ENCODE assay signal across 9 mouse cellular contexts in genomic region chr6:113333137-113333950, GRCm38 (mm10). TPM values are rescaled to one million over a fixed set of nuclear protein-coding genes. Genes with fewer than 3 reads are reported as not detected.
DNase-seq lines count a peak whose midpoint lies in the region; ATAC-seq and TF ChIP-seq lines count a peak whose summit lies in the region.
"Had no signal": no experiment of that assay in that cellular context is flagged by ENCODE, and none has a peak within 500 bp of the region (broad histone marks: within the 10 kb centered on the region; RNA-seq: fewer than 3 reads in every experiment).

No protein-coding gene starts in this region.

- no peak overlapping the region for H3K27ac ChIP-seq in bone marrow, adult 2 months (ENCODE audit: control insufficient read depth, insufficient read depth, low read depth, low read length, poor library complexity)
- peak overlapping the region; percentile 84 for H3K27ac ChIP-seq in heart, embryonic 13.5 days (replicated peaks)
- H3K27ac ChIP-seq in kidney, postnatal 0 days: peak overlapping the region; percentile 80
- H3K27ac ChIP-seq in stomach, embryonic 15.5 days: peak overlapping the region; percentile 67

- H3K4me1 ChIP-seq in bone marrow, adult 2 months (ENCODE audit: control insufficient read depth, insufficient read depth, low read length): peaks cover 2% of the 10 kb centered on the region; the same call in 1 of the 2 replicates
- H3K4me1 ChIP-seq in heart, embryonic 13.5 days: peaks cover 35% of the 10 kb centered on the region
- H3K4me1 ChIP-seq in kidney, postnatal 0 days (replicated peaks; ENCODE audit: insufficient read depth, low read length): no peaks in the 10 kb centered on the region
- peaks cover under 1% of the 10 kb centered on the region; the same call in 1 of the 2 replicates for H3K4me1 ChIP-seq in stomach, embryonic 15.5 days

- no peak overlapping the region for H3K4me2 ChIP-seq in heart, embryonic 13.5 days
- H3K4me2 ChIP-seq in kidney, postnatal 0 days (ENCODE audit: low read length): no peak overlapping the region
- H3K4me2 ChIP-seq in stomach, embryonic 15.5 days: no peak overlapping the region

- 78% methylated on average over 14 of the region's 14 CpGs for WGBS in bone marrow, adult 2 months
- WGBS in heart, embryonic 13.5 days: 37% methylated on average over 14 of the region's 14 CpGs
- 44% methylated on average over 14 of the region's 14 CpGs for WGBS in kidney, postnatal 0 days
- WGBS in stomach, embryonic 15.5 days: 56% methylated on average over 14 of the region's 14 CpGs

- TF ChIP-seq POLR2A in bone marrow, adult 2 months (IDR thresholded peaks at IDR 0.05; ENCODE audit: borderline replicate concordance, control insufficient read depth, low read depth, low read length): no peak

- DNase-seq in cerebellum, postnatal 10 days: peak; percentile 62 to 71
- no peak for DNase-seq in cerebellum, adult 8-10 months
- peak; percentile 88 for DNase-seq in kidney, postnatal 0 days (ENCODE audit: low spot score)
- peak; percentile 72 for DNase-seq in lung, postnatal 10 days

- H3K36me3 ChIP-seq in heart, embryonic 13.5 days: peaks cover 80% of the 10 kb centered on the region
- H3K36me3 ChIP-seq in kidney, postnatal 0 days (ENCODE audit: insufficient read depth, low read length): peaks cover 40% of the 10 kb centered on the region
- H3K36me3 ChIP-seq in stomach, embryonic 15.5 days: peaks cover 43% of the 10 kb centered on the region

- H3K9ac ChIP-seq in heart, embryonic 13.5 days: 0 out of 2 replicates have a peak overlapping the region, but pooled peaks have one; percentile 33
- H3K9ac ChIP-seq in kidney, postnatal 0 days (ENCODE audit: low read depth, low read length): no peak overlapping the region
- no peak overlapping the region for H3K9ac ChIP-seq in stomach, embryonic 15.5 days

- 0 out of 2 replicates have a peak, but pooled peaks have one; percentile 17 for ATAC-seq in heart, embryonic 13.5 days (ENCODE audit: extremely low read depth, insufficient number of reproducible peaks, low FRiP score, low TSS enrichment)
- ATAC-seq in kidney, postnatal 0 days (replicated peaks; ENCODE audit: low FRiP score, low read depth): peak; percentile 84
- peak; percentile 66; the same call in 1 of the 2 replicates for ATAC-seq in stomach, embryonic 15.5 days (ENCODE audit: insufficient read depth, low FRiP score, low read depth)
- ATAC-seq in inflammation-experienced regulatory T-cells, adult 6 months: no peak

- no peaks in the 10 kb centered on the region for H3K9me3 ChIP-seq in heart, embryonic 13.5 days
- H3K9me3 ChIP-seq in kidney, postnatal 0 days (replicated peaks; ENCODE audit: low read length): no peaks in the 10 kb centered on the region
- H3K9me3 ChIP-seq in stomach, embryonic 15.5 days: no peaks in the 10 kb centered on the region
- H3K9me3 ChIP-seq: megakaryocyte, embryonic 14.5 days had no signal

- H3K4me3 ChIP-seq in bone marrow, adult 2 months (replicated peaks; ENCODE audit: control insufficient read depth, low read depth, low read length): no peak overlapping the region
- H3K4me3 ChIP-seq in heart, embryonic 13.5 days: no peak overlapping the region
- no peak overlapping the region for H3K4me3 ChIP-seq in kidney, postnatal 0 days (replicated peaks; ENCODE audit: low read depth, low read length)
- H3K4me3 ChIP-seq in stomach, embryonic 15.5 days (replicated peaks): no peak overlapping the region
- H3K4me3 ChIP-seq: megakaryocyte, embryonic 14.5 days had no signal

- no peaks in the 10 kb centered on the region for H3K27me3 ChIP-seq in heart, embryonic 13.5 days (replicated peaks)
- H3K27me3 ChIP-seq in kidney, postnatal 0 days (ENCODE audit: insufficient read depth, low read length): no peaks in the 10 kb centered on the region
- H3K27me3 ChIP-seq in stomach, embryonic 15.5 days (replicated peaks): no peaks in the 10 kb centered on the region
- H3K27me3 ChIP-seq: megakaryocyte, embryonic 14.5 days had no signal

- TF ChIP-seq CTCF in bone marrow, adult 2 months (IDR thresholded peaks at IDR 0.05; ENCODE audit: control insufficient read depth, insufficient read depth, low read length): 0 out of 2 replicates have a peak, but pooled peaks have one; percentile 7
- no peak for TF ChIP-seq CTCF in kidney, postnatal 0 days (IDR thresholded peaks at IDR 0.05; ENCODE audit: low read depth)

RNA-seq across cellular contexts. Expression of gene Ogg1, which starts 6.6 kb away (rescaled TPM):
- polyA plus RNA-seq in bone marrow, adult 2 months (2011; ENCODE audit: insufficient read depth, insufficient read length, low replicate concordance, missing spikeins): 1.5 and 4.4 TPM in 2 replicates
- polyA plus RNA-seq in heart, embryonic 13.5 days (2015; fragmentation: Nextera tagmentation; extraction: Ambion mirVana): 9.5 and 11.6 TPM in 2 replicates
- polyA plus RNA-seq in kidney, postnatal 0 days (2015; fragmentation: Nextera tagmentation; extraction: Ambion mirVana): 14.0 TPM in 2 replicates
- polyA plus RNA-seq in stomach, embryonic 15.5 days (2015; fragmentation: Nextera tagmentation; extraction: Ambion mirVana): 13.1 and 13.3 TPM in 2 replicates
- 10 to 100 TPM; 12.7 to 23.8 (median 20.9) TPM for polyA plus RNA-seq in inflammation-experienced regulatory T-cells, adult 6 months (2017; shearing (Covaris generic))

RNA-seq across cellular contexts. Expression of gene Camk1, which starts 10.4 kb away (rescaled TPM):
- polyA plus RNA-seq in bone marrow, adult 2 months (2011; ENCODE audit: insufficient read depth, insufficient read length, low replicate concordance, missing spikeins): 16.0 and 28.6 TPM in 2 replicates
- 109 and 115 TPM in 2 replicates for polyA plus RNA-seq in heart, embryonic 13.5 days (2015; fragmentation: Nextera tagmentation; extraction: Ambion mirVana)
- polyA plus RNA-seq in kidney, postnatal 0 days (2015; fragmentation: Nextera tagmentation; extraction: Ambion mirVana): 90.6 and 99.7 TPM in 2 replicates
- polyA plus RNA-seq in stomach, embryonic 15.5 days (2015; fragmentation: Nextera tagmentation; extraction: Ambion mirVana): 92.7 and 94.4 TPM in 2 replicates
- 1 to 10 TPM; 1.3 to 2.6 (median 2.2) TPM for polyA plus RNA-seq in inflammation-experienced regulatory T-cells, adult 6 months (2017; shearing (Covaris generic))

RNA-seq across cellular contexts. Expression of gene Brpf1, which starts 26.4 kb away (rescaled TPM):
- polyA plus RNA-seq in bone marrow, adult 2 months (2011; ENCODE audit: insufficient read depth, insufficient read length, low replicate concordance, missing spikeins): 27.5 and 38.2 TPM in 2 replicates
- polyA plus RNA-seq in heart, embryonic 13.5 days (2015; fragmentation: Nextera tagmentation; extraction: Ambion mirVana): 11.1 and 11.6 TPM in 2 replicates
- polyA plus RNA-seq in kidney, postnatal 0 days (2015; fragmentation: Nextera tagmentation; extraction: Ambion mirVana): 12.2 and 12.5 TPM in 2 replicates
- polyA plus RNA-seq in stomach, embryonic 15.5 days (2015; fragmentation: Nextera tagmentation; extraction: Ambion mirVana): 15.9 and 17.6 TPM in 2 replicates
- polyA plus RNA-seq in inflammation-experienced regulatory T-cells, adult 6 months (2017; shearing (Covaris generic)): 10 to 100 TPM in 2 of 3 experiments, 1 to 10 TPM in 1; 9.2 to 15.3 (median 13.7) TPM

RNA-seq across cellular contexts. Expression of gene Tada3, which starts 44.3 kb away (rescaled TPM):
- 12.0 and 21.6 TPM in 2 replicates for polyA plus RNA-seq in bone marrow, adult 2 months (2011; ENCODE audit: insufficient read depth, insufficient read length, low replicate concordance, missing spikeins)
- 39.6 and 41.5 TPM in 2 replicates for polyA plus RNA-seq in heart, embryonic 13.5 days (2015; fragmentation: Nextera tagmentation; extraction: Ambion mirVana)
- polyA plus RNA-seq in kidney, postnatal 0 days (2015; fragmentation: Nextera tagmentation; extraction: Ambion mirVana): 37.9 and 39.9 TPM in 2 replicates
- 44.1 and 44.2 TPM in 2 replicates for polyA plus RNA-seq in stomach, embryonic 15.5 days (2015; fragmentation: Nextera tagmentation; extraction: Ambion mirVana)
- 10 to 100 TPM; 27.5 to 44.5 (median 43.3) TPM for polyA plus RNA-seq in inflammation-experienced regulatory T-cells, adult 6 months (2017; shearing (Covaris generic))

RNA-seq across cellular contexts. Expression of gene Arpc4, which starts 44.6 kb away (rescaled TPM):
- 136 and 195 TPM in 2 replicates for polyA plus RNA-seq in bone marrow, adult 2 months (2011; ENCODE audit: insufficient read depth, insufficient read length, low replicate concordance, missing spikeins)
- polyA plus RNA-seq in heart, embryonic 13.5 days (2015; fragmentation: Nextera tagmentation; extraction: Ambion mirVana): 264 and 283 TPM in 2 replicates
- 375 and 420 TPM in 2 replicates for polyA plus RNA-seq in kidney, postnatal 0 days (2015; fragmentation: Nextera tagmentation; extraction: Ambion mirVana)
- polyA plus RNA-seq in stomach, embryonic 15.5 days (2015; fragmentation: Nextera tagmentation; extraction: Ambion mirVana): 362 and 387 TPM in 2 replicates
- polyA plus RNA-seq in inflammation-experienced regulatory T-cells, adult 6 months (2017; shearing (Covaris generic)): 100 to 1,000 TPM; 516 to 980 (median 581) TPM
